Mouse (Mus musculus): Measurements from ENCODE around the gene Oxsr1.

DNA sequence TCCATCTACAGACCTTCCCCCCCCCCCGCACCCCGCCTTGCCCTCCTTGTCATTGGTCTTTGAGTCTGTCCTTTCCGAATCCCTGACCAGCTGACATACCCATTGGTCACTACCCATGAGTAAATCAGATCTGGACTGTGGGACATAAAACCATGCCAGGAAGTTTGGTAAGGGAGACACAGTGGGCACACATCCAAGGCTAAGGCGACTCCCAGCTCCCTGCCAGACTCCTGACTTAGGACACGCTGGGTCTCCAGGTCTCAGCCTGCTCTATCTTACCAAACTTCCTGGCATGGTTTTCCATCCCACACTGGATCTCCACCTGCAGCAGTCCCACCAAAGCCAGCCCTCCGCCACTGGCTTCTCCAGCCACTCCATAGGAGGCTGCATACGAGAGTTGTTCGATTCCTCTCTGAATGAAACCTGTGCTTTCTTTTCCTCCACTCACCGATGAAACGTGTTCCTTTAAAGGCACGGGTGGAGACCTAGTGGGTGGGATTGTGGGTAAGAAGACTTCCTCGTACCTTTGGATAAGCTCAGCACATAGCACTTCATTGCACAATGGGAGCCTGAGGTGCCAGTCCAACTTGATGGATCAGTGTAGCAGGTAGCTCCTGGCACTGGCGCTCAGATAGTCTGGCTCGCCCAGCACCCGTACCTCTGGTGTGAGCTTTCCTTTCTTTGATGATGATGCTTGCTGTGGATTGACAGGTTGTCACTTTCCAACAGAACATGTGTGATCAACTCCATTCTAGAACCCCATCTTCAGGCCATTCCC, 8.1 kb upstream of the Oxsr1 start:
- TF ChIP-seq POLR2A (IDR thresholded peaks at IDR 0.05; ENCODE audit: insufficient read depth, low read depth, low read length) (no peak), EP300 (IDR thresholded peaks at IDR 0.05; ENCODE audit: insufficient read depth, low read depth, low read length) (no peak), CTCF (IDR thresholded peaks at IDR 0.05) (no peak)
